Mouse (Mus musculus) hindbrain, embryonic 14.5 days (tissue): ENCODE results near the gene Prkce. TPM values are rescaled to one million over a fixed set of nuclear protein-coding genes. Genes with fewer than 3 reads are reported as not detected.

Source experiments
- ATAC-seq: fragments of 200-750 bp; cut with Nextera tagmentation; 2 replicates; pipeline ENCODE4 v1.8.0; 2017; ENCODE audit warnings: moderate number of reproducible peaks, mild to moderate bottlenecking, moderate TSS enrichment, moderate library complexity; ENCODE audit not compliant: low FRiP score
- DNase-seq: peaks from one replicate; pipeline ENCODE4 v3.0.0-alpha.2; 2015; ENCODE audit warnings: low spot score
- H3K27ac ChIP-seq: fragments of 300-500 bp; sonication (generic); 2 replicates; pipeline ENCODE4 v1.5.1; 2014; ENCODE audit warnings: mild to moderate bottlenecking, moderate library complexity
- H3K27me3 ChIP-seq: fragments of 300-500 bp; sonication (generic); 2 replicates; pipeline ENCODE4 v1.6.1; 2014; ENCODE audit warnings: mild to moderate bottlenecking, low read length, mixed read lengths; ENCODE audit not compliant: control insufficient read depth, insufficient read depth
- H3K36me3 ChIP-seq: fragments of 300-500 bp; sonication (generic); replicated peaks from 2 replicates; pipeline ENCODE4 v1.6.1; 2014; ENCODE audit not compliant: control insufficient read depth, insufficient read depth
- H3K4me1 ChIP-seq: fragments of 300-500 bp; sonication (generic); replicated peaks from 2 replicates; pipeline ENCODE4 v1.6.1; 2014; ENCODE audit warnings: antibody characterized with exemption, low read length, mixed read lengths; ENCODE audit not compliant: control insufficient read depth, insufficient read depth
- H3K4me2 ChIP-seq: fragments of 300-500 bp; sonication (generic); replicated peaks from 2 replicates; pipeline ENCODE4 v1.6.1; 2014; ENCODE audit warnings: mild to moderate bottlenecking, moderate library complexity
- H3K4me3 ChIP-seq: fragments of 300-500 bp; sonication (generic); replicated peaks from 2 replicates; pipeline ENCODE4 v1.5.1; 2014; ENCODE audit warnings: mild to moderate bottlenecking, low read length
- H3K9ac ChIP-seq: fragments of 300-500 bp; sonication (generic); 2 replicates; pipeline ENCODE4 v1.6.1; 2014
- H3K9me3 ChIP-seq: fragments of 300-500 bp; sonication (generic); 2 replicates; pipeline ENCODE4 v1.6.1; 2016; ENCODE audit warnings: low read length; ENCODE audit not compliant: control insufficient read depth
- WGBS: fragments of 180-500 bp; shearing (Covaris S2); extraction: QIAGEN DNeasy Blood & Tissue Kit; methylation state at CpG from one replicate; pipeline ENCODE4 v1.1.7; 2014; 5-methylcytosine and 5-hydroxymethylcytosine counted together
- polyA plus RNA-seq: library from polyadenylated mRNA; unstranded; fragments of >200 nt; fragmentation: Nextera tagmentation; extraction: Ambion mirVana; gene quantifications from 2 replicates; pipeline ENCODE4 v1.2.1, GENCODE M21; 2014

The Prkce gene
- polyA plus RNA-seq, 1 experiment from 2014 or later: 38.7 TPM

DNA sequence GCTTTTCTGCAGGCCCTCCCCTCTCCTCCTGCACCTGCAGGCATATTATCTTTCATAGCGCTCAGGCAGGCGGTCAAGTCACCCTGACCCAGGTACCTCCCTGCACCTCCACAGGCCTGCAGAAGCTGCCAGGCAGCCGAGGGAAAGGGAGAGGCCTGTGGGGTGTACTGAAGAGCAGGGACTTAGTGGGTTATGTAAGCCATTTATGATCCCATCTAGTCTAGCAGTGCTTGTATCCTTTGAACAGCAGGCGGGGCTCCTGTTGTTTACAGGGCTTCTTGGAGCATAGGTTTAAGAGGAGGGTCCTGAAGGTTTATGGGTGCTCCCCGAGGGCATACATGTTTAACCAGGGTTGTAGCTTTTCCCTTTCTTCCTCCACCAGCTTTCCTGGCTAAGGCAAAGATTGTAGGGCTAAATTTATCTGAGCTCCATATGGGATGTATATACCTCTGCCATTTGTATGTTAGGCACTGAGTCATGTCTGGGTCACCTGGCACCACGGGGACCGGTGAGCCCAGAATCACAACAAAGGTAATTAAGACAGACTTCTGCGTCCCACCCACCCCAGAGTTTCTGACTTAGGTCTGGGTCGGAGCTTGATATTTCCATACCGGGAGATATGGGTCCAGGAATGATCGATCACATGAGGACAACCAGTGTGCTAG is 96.5 kb downstream of the Prkce start:
- Histone ChIP-seq H3K27ac (no peak overlapping the region), H3K9me3 (no peaks in the 10 kb centered on the region), H3K4me1 (peaks cover 20% of the 10 kb centered on the region), H3K4me3 (no peak overlapping the region), H3K36me3 (no peaks in the 10 kb centered on the region), H3K27me3 (no peaks in the 10 kb centered on the region), H3K4me2 (no peak overlapping the region), H3K9ac (no peak overlapping the region)
- no peak for DNase-seq
- WGBS: 91% methylated on average over 11 of the region's 11 CpGs
- ATAC-seq: no peak

- H3K9ac ChIP-seq: no peak overlapping the region
- DNase-seq: peak; percentile 69
- peak; percentile 83 for ATAC-seq
- peaks cover 12% of the 10 kb centered on the region for H3K4me1 ChIP-seq
- H3K4me3 ChIP-seq: no peak overlapping the region
- no peaks in the 10 kb centered on the region for H3K36me3 ChIP-seq
- H3K27me3 ChIP-seq: no peaks in the 10 kb centered on the region
- H3K9me3 ChIP-seq: no peaks in the 10 kb centered on the region
- no peak overlapping the region for H3K4me2 ChIP-seq
- WGBS: 67% methylated on average over 6 of the region's 6 CpGs
- no peak overlapping the region for H3K27ac ChIP-seq
Measured at GRCm38 (mm10) chr17:86266051-86266450, 98.5 kb downstream of the Prkce start.

- H3K4me1 ChIP-seq: peaks cover 7% of the 10 kb centered on the region
- H3K36me3 ChIP-seq: no peaks in the 10 kb centered on the region
- 75% methylated on average over 6 of the region's 6 CpGs for WGBS
- H3K9me3 ChIP-seq: no peaks in the 10 kb centered on the region
- no peak for DNase-seq
- H3K27ac ChIP-seq: no peak overlapping the region
- no peak for ATAC-seq
- H3K27me3 ChIP-seq: no peaks in the 10 kb centered on the region
- H3K9ac ChIP-seq: no peak overlapping the region
- H3K4me3 ChIP-seq: no peak overlapping the region
- no peak overlapping the region for H3K4me2 ChIP-seq
Measured at GRCm38 (mm10) chr17:86267126-86267760, 99.7 kb downstream of the Prkce start.

- DNase-seq (no peak), ATAC-seq (no peak)
- no peaks in the 10 kb centered on the region for H3K36me3 ChIP-seq
- no peak overlapping the region for H3K4me2 ChIP-seq
- no peak overlapping the region; the same call in 1 of the 2 replicates for H3K27ac ChIP-seq
- no peaks in the 10 kb centered on the region for H3K27me3 ChIP-seq
- H3K9ac ChIP-seq: no peak overlapping the region
- 93% methylated on average over 8 of the region's 8 CpGs for WGBS
- peaks cover 7% of the 10 kb centered on the region for H3K4me1 ChIP-seq
- H3K9me3 ChIP-seq: no peaks in the 10 kb centered on the region
- H3K4me3 ChIP-seq: no peak overlapping the region
Measured at GRCm38 (mm10) chr17:86269639-86270038, 102.1 kb downstream of the Prkce start.

DNA sequence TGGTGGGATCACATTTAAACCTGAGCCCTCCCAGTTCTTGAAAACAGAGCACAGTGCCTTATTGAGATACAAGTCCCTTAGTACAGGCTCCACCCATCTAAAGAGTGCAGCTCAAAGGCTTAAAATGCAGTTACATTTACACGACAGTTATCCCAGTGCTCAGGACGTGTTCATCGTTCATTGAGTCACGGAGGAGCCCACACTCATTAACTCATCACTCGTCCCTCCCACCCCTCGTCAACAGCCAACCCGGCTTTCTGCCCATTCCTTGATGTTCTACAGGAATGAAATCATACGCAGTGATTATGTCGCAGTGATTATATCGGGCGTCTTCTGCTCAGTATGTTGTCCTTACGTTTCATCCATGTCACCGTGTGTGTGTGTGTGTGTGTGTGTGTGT is 102.9 kb downstream of the Prkce start:
- no peak for DNase-seq
- Histone ChIP-seq H3K27ac (no peak overlapping the region), H3K9ac (no peak overlapping the region), H3K36me3 (no peaks in the 10 kb centered on the region), H3K27me3 (no peaks in the 10 kb centered on the region), H3K9me3 (no peaks in the 10 kb centered on the region), H3K4me2 (no peak overlapping the region), H3K4me1 (peaks cover 7% of the 10 kb centered on the region), H3K4me3 (no peak overlapping the region)
- 88% methylated on average over 13 of the region's 13 CpGs for WGBS
- no peak for ATAC-seq

DNA sequence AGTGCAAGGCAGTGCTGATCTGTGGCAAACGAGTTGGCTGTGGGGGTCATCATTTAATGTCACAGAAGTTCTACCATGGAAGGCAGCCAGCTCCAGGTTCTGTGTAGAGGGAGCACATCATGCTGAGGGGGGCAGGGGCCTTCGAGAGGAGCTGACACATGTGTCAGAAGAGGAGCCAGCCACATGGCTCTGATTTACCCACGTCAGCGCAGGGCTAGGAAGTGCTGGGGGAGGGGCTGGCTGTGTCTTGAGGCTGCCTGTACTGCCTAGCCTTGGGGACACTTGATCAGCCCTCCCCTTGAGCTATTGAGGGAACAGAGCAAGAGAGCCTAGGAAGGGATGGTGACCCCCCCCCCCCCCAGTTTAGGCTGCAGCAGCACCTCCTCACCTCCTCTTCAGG is 103.7 kb downstream of the Prkce start:
- Histone ChIP-seq H3K9me3 (no peaks in the 10 kb centered on the region), H3K9ac (no peak overlapping the region), H3K36me3 (no peaks in the 10 kb centered on the region), H3K4me2 (no peak overlapping the region), H3K4me3 (no peak overlapping the region), H3K27ac (no peak overlapping the region), H3K4me1 (peaks cover 7% of the 10 kb centered on the region; the same call in 1 of the 2 replicates), H3K27me3 (no peaks in the 10 kb centered on the region)
- WGBS: 30% methylated on average over 4 of the region's 4 CpGs
- DNase-seq (no peak), ATAC-seq (no peak; the same call in 1 of the 2 replicates)

DNA sequence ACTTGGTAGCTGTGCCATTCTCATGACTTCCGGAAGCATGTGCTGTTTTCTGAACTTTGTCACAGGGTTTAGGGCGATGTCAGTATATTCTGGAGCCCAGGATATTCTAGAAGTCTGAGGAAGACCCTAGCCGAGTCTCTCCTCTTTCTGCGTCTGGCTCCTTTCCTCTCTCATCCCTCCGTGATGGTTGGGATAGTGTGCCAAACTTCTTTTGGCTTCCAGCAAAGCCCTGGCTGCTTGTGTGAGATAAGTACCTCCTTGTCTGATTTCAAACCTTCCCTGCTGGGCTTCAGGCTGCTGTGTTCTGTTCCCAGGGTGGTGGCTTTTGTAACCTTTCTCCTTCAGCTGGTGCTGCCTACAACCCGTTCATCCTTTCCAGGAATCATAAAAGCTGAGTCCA is 105.4 kb downstream of the Prkce start:
- Histone ChIP-seq H3K4me3 (no peak overlapping the region), H3K27me3 (no peaks in the 10 kb centered on the region), H3K9ac (no peak overlapping the region), H3K4me2 (no peak overlapping the region), H3K4me1 (0 out of 2 replicates have a peak, but pooled peaks cover 7% of the 10 kb centered on the region), H3K27ac (no peak overlapping the region), H3K36me3 (no peaks in the 10 kb centered on the region), H3K9me3 (no peaks in the 10 kb centered on the region)
- DNase-seq: no peak
- ATAC-seq: no peak
- 74% methylated on average over 6 of the region's 6 CpGs for WGBS

GRCm38 (mm10) chr17:86273566-86274349 is 106.2 kb downstream of the Prkce start:
- Histone ChIP-seq H3K4me2 (no peak overlapping the region), H3K9me3 (no peaks in the 10 kb centered on the region), H3K4me3 (no peak overlapping the region), H3K36me3 (no peaks in the 10 kb centered on the region), H3K27ac (no peak overlapping the region), H3K9ac (no peak overlapping the region), H3K4me1 (0 out of 2 replicates have a peak, but pooled peaks cover 7% of the 10 kb centered on the region), H3K27me3 (no peaks in the 10 kb centered on the region)
- DNase-seq (no peak), ATAC-seq (no peak)
- WGBS: 84% methylated on average over 9 of the region's 9 CpGs

DNA sequence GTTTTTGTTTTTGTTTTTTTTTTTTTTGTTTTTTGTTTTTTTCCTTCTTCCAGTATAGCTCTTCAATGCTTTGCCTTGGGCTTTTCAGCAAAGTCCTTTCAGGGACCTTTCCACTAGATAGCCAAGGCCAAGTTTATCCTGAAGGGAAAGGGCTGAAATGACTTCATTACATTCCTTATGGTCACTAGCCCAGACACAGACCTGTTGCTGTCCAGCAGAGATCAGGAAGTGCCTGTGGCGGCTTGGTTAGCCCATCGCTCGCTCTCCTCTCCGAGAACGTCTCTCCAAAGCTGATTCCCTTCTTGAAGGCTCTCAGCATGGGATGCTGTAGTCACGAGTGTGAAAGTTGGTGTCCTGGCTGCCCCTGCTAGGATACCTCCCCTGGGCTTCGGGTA is 106.8 kb downstream of the Prkce start:
- no peaks in the 10 kb centered on the region for H3K27me3 ChIP-seq
- no peak overlapping the region for H3K4me3 ChIP-seq
- H3K9me3 ChIP-seq: no peaks in the 10 kb centered on the region
- no peak for DNase-seq
- no peak for ATAC-seq
- no peak overlapping the region for H3K27ac ChIP-seq
- WGBS: 79% methylated on average over 7 of the region's 7 CpGs
- 0 out of 2 replicates have a peak, but pooled peaks cover 7% of the 10 kb centered on the region for H3K4me1 ChIP-seq
- H3K36me3 ChIP-seq: no peaks in the 10 kb centered on the region
- no peak overlapping the region for H3K9ac ChIP-seq
- H3K4me2 ChIP-seq: no peak overlapping the region
